Mouse (Mus musculus) spleen, postnatal 36 days (tissue): ENCODE measurements around the gene Ispd.

Experiments used
- DNase-seq, 2 experiments: peaks; one replicate each; pipeline ENCODE4 v3.0.0; 2022; ENCODE audit warnings: low spot score in 2 of 2, mixed read lengths in 1 of 2

The Ispd gene

DNA sequence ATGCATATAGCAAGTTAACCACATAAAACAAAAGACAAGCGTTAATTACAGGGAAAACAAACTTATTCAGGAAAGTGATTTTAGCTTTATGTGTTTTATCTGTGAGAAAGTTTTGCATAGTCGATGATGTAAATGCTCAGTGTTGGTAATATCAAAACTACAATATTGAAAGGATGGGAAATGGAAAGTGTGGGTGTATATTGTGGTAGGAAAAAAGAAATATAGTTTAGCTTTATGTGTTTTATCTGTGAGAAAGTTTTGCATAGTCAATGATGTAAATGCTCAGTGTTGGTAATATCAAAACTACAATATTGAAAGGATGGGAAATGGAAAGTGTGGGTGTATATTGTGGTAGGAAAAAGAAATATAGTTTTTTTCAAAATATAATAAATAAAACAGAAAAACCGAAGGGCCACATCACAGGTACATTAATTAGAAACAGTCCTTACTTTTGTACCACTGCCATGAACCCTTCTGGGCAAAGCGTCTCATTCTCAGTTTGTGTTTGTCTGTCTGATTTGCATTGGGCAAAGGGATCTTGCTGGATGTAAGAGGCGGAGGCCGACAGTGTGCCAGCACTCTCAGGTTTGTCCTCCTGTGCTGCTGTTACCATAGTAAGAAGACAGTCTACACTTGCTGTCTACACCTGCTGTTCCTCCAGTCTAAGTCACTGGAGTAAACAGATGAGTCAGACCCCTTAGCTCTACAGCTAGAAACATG lies 87.2 kb downstream of the Ispd start:
- no peak for DNase-seq

DNA sequence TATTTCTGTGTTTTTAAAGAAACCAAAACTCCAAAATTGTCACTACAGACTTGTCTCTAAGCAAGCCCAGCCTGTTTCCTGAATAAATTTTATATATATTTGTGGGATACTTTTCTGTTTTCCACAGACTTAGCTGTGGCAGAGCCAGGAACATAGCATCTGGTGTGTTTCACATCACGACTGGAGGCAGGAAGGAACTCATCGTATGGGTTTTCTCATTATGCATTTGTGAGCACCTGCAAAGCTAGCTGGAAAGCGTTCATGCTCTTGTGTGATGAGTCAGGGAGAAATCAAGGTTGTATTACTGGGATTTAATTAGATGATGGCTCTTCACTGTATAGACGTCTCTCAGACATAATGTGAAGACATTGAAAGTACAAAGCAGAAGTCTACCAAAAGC lies 90.2 kb downstream of the Ispd start:
- DNase-seq, result no peak

DNA sequence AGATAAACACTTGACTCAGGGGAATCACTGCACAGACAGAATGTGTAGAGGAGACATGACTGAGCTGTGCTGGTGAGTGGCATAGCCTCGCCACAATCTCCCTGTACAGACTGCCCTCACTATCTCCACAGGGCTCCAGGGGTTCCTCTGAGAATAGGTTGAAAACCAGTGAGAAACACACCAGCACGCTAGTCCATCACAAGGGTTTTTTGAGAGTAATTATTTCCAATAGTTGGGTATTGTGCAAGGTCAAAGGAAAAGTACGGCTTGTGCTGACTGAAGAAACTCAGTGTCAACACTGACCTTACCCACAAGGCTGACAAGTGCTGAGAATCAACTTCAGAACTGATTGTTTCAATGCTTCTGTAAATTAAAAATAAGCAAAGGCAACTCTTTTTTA lies 92.9 kb downstream of the Ispd start:
- no peak for DNase-seq

DNA sequence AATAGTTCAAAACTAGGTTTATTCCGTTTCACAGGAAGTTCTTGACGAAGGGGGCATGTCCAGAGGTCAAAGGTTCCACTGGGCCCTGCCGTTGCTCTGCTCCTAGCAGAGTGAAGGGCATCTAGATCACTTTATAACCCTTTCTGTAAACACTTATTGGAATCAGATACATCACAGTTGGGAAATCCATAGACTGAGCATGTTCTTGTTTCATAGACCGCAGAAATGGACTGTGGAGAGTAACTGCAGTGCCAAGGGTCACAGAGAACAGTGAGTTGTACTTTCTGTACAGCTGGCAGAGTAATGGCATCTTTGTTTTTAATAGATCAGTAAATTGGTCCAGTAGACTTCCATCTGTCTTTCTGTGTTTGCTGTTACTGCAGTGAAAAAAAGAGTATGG lies 94.0 kb downstream of the Ispd start:
- no peak for DNase-seq

DNA sequence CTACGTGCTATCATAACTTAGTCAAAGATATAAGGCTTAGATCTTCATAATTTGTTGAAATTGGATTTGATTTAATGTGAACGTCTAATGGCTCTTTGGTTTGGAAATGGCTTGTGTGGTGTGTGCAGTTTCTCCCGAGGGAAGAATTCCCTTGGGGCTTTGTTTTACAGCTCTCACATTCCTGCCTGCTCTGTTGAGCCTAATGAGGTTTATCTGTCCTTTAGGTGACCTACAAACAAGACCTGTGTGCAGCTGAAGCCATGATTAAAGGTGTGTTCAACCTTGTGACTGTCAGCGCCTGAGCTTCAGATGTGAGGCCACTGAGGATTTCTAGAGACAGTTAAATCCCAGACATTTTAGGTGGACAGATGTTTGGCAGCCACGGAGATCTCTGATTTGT lies 95.2 kb downstream of the Ispd start:
- no peak for DNase-seq

DNA sequence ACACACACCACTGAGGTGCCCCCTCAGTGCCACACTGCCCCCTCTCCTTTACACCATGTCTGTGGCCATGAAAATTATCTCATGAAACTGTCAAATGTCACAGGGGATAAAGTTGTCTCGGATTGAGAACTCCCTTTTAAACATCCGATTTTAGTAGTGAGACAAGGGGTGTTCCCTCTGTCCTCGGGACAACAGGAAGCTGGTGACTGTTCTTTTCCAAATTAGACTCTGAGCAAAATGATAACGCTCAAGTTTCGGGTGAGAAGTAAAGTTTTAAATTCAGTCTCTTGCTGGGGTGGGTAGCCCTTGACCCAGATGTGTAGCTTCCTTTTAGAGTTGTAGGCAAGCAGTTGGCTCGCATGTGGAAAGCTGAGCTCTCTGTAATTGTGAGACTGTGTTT lies 96.3 kb downstream of the Ispd start:
- DNase-seq, result peak in 1 of 2 experiments; percentile 2

DNA sequence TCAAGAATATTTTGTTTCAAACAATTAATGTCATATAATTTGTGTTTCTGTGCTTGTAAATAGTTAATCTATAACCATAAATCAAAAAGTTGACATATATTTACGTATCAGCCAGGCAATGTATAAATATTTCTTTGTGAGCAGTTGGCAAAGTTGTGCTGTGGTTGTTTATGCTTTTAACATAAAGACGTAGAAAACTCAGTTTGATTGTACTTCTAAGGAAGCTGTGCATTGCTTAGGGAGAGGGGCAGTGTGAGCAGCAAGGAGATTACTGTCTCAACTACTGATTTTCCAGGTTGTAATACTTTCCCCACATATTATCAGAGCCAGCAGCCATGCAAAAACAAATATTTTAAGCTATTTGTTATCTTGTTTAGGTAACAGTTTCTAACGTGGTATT lies 96.7 kb downstream of the Ispd start:
- no peak for DNase-seq

DNA sequence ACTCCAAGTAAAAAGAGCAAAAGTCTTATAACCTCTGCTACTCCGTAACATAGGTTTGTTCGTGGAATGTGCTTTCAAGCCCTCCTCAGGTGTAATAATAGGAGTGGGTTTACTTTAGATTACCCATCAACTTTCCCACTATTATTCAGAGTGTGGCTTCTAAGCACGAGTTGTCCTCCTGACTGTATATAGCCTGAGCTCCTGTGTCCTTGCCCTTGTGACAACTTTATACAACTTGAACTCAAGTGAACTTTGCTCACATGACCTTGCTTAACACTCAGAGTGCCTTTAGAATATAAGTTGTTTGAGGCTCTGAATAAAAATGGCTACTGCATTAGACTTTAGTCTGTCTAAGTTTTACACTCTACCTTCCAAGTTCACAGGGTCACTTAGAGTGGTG lies 100.5 kb downstream of the Ispd start:
- DNase-seq, result no peak

DNA sequence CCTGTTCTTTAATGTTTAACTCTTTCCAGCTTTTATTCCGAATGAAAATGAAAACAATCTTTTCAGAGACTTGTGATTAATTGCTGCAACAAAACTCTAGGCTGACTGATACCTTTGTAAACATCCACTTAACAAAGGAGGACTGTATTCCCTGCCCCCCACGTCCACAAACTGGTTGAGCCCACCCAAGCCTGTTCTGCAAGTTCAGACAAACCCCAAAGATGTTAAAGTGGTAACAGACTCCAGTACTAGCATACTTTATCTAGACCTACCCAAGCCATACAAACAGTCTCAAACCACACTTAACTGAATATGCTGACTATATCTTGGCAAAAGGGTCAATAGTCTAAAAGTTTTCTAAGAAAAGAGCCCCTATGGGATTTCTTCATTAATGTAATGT lies 102.1 kb downstream of the Ispd start:
- no peak for DNase-seq

DNA sequence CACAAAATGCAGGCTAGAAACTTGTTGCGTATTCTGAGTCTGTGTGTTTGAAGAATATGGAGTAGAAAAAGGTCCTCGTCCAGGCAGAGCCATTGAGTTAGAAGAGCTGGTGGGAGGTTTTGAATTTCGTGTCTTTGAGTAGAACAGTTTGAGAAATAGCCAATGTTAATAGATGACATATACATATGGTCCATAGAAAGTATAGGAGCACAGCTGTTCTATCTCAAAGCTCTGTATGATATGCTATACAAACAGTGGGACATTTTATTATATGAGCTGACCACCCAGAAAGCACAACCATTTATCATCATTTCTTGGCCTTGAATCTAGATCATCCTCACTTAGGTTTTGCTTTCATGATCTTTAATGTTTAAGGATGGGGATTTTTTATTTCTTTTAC lies 116.3 kb downstream of the Ispd start:
- no peak for DNase-seq

DNA sequence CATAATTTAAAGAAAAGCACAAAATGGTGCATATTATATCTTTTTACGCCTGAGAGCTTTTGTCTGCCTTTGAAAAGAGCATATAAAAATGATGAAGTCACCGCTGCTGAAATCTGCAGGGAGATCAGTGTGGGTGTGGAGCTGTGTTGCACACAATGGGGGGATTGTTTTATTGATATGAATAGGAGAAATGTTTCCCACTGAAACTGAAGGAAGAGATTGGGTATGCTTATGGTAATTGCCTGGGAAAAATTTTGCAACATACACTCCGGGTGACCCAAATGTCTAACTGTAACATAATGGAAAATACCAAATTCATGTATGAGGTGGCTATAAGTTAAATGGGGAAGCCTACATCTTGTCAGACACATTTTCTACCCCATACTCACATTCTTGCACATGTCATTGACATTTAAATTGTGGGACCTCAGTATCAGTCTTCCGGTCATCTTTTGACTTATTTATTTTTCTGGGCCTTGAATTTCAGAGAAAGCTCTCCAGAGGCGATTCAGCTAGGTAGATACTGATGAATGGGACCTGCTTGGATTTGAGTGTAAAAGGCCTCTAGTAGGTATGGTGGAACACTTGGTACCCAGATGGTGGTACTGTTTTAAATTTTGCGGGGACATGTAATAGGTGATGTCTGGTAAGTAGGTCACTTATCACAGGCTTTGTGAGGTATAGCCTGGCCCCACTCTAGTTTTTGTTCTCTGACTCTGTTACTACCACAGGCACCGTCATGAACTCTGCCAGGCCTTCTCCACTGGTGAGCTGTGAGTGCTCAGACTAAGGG lies 126.1 kb downstream of the Ispd start:
- no peak for DNase-seq

DNA sequence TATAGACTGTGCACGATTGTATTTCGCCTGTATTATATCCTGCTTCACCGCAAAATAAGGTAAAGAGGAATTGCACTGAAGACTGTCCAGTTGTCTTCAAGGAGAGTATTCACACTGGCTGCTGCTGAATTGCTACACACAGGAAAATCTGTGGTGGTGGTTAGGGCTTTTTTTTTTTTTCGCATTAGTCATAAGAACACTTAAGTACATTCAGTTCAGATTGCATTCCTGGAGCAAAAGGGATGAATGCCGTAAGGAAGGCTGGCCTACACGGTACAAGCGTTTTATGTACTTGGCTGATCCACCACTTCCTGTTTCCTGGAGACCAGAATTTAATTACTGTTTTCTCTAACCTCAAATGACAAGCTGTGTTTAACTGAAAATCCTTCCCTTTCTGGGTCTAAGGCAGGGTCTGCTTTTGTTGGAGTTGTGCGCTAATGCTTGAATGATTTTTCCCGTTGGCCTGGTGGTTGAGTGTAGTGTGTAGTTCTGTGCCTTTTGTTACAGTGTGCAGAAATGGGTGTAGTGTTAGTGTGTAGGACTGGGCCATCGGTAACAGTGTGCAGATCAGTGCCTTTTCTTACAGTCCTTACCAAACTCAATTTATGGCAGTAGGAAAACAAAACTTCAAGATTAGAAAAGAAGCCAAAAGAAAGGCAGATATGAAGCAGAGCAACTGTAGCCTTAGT lies 128.8 kb downstream of the Ispd start:
- no peak for DNase-seq

DNA sequence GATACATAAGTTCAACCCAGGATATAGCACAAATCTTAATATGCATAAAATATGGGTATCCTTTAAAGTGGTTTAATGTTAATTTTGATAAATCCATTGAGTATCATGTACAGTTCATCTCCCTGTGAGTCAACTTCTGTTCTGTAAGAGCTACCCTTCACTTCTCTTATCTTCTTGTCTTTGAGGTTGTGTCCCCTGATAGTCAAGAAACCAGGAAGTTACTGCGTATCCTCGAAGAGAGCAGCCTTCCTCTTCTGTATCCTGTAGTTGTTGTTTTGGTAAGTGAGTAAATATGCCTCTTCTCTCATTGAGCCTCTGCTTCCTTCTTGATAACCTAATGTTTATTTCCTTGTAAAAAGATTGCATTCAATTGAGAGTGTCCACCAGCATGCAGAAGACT lies 140.5 kb downstream of the Ispd start:
- no peak for DNase-seq

DNA sequence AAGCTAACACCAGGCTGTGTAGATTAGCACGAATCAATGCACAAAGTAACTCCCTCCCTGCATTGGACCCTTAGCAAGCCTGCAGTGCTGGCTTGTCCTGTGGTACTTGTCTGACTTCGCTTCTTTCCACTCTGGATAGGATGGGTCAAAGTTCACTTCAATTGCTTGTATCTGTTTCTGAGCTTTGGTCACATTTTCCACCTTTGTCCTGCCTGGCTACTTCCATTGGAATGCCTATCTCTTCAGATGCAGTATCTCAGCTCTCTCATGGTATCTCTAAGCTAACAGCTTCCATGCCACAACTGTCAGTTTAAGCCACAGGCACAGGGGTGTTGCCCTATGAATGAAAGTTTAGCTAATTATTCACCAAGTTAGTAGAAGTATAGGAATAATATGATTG lies 142.3 kb downstream of the Ispd start:
- no peak for DNase-seq

DNA sequence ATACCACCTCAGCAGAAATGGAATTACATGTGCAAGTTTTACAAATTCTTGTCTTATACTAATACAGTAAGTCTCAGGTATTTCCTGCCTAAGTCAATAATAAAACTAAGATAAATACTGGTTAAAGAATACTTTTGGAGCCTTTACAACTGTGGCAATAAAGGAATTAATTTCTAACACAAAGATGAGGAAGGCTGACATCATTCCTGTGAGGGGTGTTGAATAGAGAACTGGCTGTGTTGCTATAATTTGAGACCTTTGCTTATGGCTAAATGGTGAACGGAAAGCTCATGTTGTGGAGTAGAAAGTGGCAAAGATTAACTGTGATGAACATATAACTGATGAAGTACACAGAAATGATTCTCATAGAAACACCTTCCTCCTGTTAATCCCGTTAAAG lies 149.7 kb downstream of the Ispd start:
- DNase-seq, result no peak

DNA sequence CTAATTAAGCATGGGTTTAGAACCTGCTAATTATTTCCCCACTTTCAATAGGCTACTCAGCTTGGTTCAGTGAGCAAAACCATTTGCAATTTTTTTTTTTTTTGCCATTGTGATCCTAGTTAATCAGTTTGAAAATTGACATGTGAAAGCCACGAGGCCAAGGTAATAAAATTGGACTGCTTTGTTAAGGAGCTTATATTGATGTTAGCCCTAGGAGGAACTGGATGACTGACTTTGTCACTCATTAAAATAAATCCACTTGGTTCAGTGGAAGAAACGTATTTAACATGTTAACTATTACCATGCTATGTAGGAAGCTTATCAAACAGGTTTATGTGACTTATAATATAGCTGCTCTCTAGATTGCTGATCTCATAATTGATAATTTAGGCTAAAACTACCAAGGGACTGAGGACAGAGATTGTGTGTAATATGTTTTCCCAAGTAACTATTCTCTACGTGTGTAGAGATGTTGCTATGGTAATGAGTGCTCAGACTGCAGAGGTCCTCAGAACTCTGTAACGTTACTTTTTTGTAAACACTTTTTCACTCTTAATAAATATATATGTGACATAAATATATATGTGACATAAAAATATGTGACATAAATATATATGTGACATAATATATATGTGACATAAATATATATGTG lies 150.3 kb downstream of the Ispd start:
- no peak for DNase-seq

DNA sequence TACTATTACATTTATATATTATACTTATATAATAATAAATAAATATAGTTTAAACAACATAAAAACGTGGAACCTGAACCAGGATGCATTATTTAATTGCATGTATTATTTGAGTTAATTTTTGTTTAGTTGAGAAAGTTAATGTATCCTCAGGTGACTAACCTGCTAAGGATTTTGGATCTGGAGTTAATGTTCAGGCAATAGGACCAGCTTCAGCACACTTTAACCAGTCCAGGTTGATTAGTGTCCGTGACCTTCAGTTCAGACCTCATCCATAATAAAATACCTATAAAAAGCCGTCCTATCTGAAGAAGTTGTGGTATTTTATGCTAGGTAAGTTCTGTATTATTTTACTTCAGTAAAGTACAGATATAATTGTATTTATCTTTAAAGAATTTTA lies 151.3 kb downstream of the Ispd start:
- DNase-seq, result no peak

DNA sequence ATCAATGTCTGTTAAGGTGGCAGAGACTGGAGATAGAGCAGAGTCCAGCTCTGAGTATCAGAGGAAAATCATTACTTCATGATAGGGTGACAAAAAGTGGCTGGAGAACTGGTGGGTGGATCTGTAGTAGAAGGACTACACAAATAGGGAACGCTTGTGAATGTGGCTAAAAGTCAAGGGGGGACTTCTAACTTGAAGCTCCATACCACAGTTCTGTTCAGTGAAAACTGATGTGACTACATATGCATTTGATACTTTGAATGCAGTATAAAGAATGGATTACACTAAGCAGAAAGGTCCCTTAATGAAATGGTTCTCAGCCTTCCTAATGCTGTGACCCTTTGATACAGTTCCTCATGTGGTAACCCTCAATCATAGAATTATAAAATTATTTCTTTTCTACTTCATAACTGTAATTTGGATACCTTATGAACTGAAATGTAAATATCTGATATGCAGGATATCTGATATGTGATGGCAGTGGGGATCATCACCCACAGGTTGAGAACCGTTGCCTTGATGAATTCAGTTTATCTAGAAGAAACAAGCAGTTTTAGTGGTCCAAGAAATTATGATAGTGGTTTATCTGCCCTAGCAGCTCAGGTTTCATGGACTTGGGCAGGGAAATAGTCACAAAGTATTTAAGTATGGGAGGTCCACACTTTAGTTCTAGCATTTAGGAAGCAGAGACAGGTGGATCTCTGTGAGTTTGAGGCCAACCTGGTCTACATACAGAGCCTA lies 152.1 kb downstream of the Ispd start:
- no peak for DNase-seq

DNA sequence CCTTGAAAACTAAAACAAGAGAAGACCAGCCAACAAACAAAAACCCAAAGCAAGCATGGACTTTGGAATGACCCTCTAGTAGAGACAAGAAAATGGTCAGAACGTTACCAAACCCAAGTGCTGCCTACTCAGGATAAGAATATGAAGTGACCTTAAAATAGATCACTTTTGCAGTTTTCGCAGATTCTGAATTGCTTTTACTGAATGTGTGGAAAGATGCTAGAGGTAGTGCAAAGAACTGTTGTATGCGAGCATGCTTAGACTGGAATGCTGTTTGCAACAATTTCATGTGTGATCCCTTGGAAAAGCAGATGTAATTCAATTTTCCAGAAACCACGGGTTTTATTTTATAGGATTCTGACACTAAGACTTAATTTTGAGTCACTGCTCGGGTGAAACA lies 153.3 kb downstream of the Ispd start:
- no peak for DNase-seq

DNA sequence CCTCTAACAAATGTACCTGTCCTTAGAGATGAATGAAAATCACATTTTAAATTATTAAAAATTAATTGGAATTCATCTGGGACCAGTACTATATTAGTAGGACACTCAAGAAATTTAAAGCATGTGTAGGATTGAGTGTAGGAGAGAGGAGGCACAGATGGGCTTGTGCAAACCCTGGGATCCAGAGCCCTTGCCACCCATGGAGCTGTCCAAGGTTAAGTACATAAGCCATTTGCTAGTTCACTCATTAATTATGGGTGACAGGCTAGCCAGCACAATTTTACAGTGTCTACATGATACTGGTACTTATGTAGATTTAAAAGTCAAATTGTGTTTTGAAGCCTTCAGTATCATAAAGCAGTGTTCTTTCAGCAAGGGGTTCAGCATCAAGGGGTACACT lies 164.1 kb downstream of the Ispd start:
- no peak for DNase-seq

DNA sequence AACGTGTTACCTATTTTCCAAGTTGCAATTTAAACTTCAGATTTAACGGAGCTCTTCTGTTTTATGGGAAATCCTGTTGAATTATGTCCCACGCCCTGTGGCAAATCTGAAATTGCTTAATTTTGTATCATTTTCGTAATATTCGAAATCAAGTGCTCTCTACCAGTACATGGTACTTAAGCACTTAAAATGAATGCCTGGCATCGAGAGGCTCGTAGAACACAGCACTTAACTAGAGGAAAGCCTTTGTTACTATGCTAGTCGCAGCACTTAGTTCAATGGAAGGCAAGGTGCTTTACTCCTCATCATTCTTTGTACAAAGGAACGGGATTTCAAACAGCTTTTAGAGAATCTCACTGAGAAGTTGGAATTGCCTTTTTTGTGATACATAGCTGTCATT lies 168.2 kb downstream of the Ispd start:
- DNase-seq, result no peak

DNA sequence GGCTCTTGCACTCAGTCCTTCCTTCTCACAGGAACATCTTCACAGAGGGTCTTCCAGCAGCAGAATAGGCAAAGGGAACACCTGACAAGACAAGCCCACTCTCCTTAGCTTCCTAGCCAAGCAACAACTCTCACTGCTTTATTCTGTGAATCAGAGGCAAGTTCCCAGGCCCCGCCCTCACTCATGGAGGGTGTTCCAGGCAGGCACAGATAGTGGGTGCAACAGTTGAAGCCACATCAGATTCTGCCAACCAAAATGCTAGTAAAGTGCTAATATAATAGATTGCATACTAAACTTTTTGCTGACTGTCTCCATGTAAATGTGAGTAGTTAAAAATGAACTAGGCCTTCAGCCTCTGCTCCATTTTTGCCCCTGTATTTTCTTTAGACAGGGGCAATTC lies 173.4 kb downstream of the Ispd start:
- DNase-seq, result no peak
